Mouse (Mus musculus) midbrain, embryonic 13.5 days (tissue): ENCODE data around the gene Tnik. TPM values are rescaled to one million over a fixed set of nuclear protein-coding genes. Genes with fewer than 3 reads are reported as not detected.

Experiments used
- ATAC-seq: fragments of 200-750 bp; cut with Nextera tagmentation; 2 replicates; pipeline ENCODE4 v1.8.0; 2017; ENCODE audit warnings: mild to moderate bottlenecking, moderate TSS enrichment, moderate library complexity
- H3K27ac ChIP-seq: fragments of 300-500 bp; sonication (generic); 2 replicates; pipeline ENCODE4 v1.5.1; 2015; ENCODE audit warnings: inconsistent platforms, mild to moderate bottlenecking, moderate library complexity
- H3K27me3 ChIP-seq: fragments of 300-500 bp; sonication (generic); 2 replicates; pipeline ENCODE4 v1.6.1; 2015; ENCODE audit warnings: mild to moderate bottlenecking, inconsistent platforms
- H3K36me3 ChIP-seq: fragments of 300-500 bp; sonication (generic); 2 replicates; pipeline ENCODE4 v1.6.1; 2015; ENCODE audit warnings: mild to moderate bottlenecking, inconsistent platforms
- H3K4me1 ChIP-seq: fragments of 300-500 bp; sonication (generic); replicated peaks from 2 replicates; pipeline ENCODE4 v1.6.1; 2015; ENCODE audit warnings: inconsistent platforms
- H3K4me2 ChIP-seq: fragments of 300-500 bp; sonication (generic); replicated peaks from 2 replicates; pipeline ENCODE4 v1.6.1; 2015; ENCODE audit warnings: moderate library complexity, mild to moderate bottlenecking, inconsistent platforms
- H3K4me3 ChIP-seq: fragments of 300-500 bp; sonication (generic); replicated peaks from 2 replicates; pipeline ENCODE4 v1.5.1; 2015; ENCODE audit warnings: mild to moderate bottlenecking, inconsistent platforms
- H3K9ac ChIP-seq: fragments of 300-500 bp; sonication (generic); replicated peaks from 2 replicates; pipeline ENCODE4 v1.6.1; 2015; ENCODE audit warnings: mild to moderate bottlenecking, inconsistent platforms
- H3K9me3 ChIP-seq: fragments of 300-500 bp; sonication (generic); 2 replicates; pipeline ENCODE4 v1.6.1; 2016; ENCODE audit warnings: mild to moderate bottlenecking, inconsistent platforms
- WGBS: fragments of 180-500 bp; shearing (Covaris S2); methylation state at CpG from one replicate; pipeline ENCODE4 v1.1.7; 2015; 5-methylcytosine and 5-hydroxymethylcytosine counted together
- polyA plus RNA-seq: library from polyadenylated mRNA; unstranded; fragments of >200 nt; fragmentation: Nextera tagmentation; extraction: Ambion mirVana; gene quantifications from 2 replicates; pipeline ENCODE4 v1.2.1, GENCODE M21; 2015

The Tnik gene
- polyA plus RNA-seq, 1 experiment from 2014 or later: 71.2 TPM

DNA sequence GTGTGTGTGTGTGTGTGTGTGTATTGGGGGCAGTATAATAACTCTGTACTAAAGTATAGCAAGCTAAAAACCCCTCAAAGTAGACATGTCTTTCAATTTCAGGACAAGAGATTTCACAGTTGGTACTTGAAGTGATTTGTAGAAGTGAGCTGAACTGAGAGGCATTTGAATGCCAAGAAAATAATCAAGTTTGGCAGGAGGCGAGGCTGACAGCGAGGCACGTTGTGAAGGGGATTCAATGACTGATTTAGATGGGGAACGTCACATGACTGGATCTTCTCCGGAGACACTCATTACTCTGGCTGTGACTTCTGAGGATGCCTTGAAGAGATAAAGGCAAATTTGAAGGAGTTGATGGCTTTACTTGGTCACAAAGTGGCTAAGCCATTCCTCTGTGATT lies 69.3 kb downstream of the Tnik start:
- ATAC-seq: no peak
- WGBS: 43% methylated on average over 5 of the region's 5 CpGs
- Histone ChIP-seq H3K27me3 (no peaks in the 10 kb centered on the region), H3K9ac (no peak overlapping the region), H3K4me2 (no peak overlapping the region), H3K4me3 (no peak overlapping the region), H3K9me3 (no peaks in the 10 kb centered on the region), H3K4me1 (peaks cover 8% of the 10 kb centered on the region; the same call in 1 of the 2 replicates), H3K27ac (no peak overlapping the region), H3K36me3 (no peaks in the 10 kb centered on the region)

DNA sequence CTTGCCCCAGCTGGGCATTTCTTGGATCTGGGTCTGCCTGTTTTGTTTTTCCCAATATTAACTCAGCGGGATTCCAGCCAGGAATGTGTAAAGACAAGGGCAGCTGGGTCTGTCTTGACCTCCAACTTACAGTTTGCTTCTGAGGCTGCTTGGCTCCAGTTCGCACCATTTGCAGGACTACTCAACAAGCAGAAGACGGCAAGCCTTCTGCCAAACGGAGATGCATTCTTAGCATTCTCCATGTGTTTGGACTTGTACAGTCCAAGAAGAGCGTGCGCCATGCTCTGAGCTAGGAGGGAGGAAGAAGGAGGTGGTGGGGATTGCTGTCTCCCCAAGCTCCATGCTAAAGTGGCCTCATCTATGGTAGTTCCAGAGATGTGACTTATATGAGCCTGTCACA lies 70.9 kb downstream of the Tnik start:
- no peak for ATAC-seq

DNA sequence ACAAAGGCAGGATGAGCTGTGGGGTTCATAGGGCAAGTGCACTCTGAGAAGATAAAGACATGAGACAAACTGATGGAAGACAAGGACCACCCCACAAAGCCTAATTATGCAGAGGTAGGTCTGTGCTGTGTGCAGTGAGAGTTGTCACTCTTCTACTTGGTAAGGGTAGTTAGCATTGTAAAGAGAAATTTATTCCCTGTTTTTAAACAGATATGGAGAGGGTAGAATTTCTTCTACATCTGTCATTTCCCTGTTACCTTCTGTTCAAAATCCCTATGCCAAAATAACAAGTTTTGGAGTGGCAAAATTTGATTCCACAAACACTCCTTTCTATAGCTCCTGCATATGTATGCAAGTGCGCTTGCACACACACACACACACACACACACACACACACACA lies 71.5 kb downstream of the Tnik start:
- ATAC-seq: no peak
- no peaks in the 10 kb centered on the region for H3K9me3 ChIP-seq
- H3K9ac ChIP-seq: no peak overlapping the region
- H3K27me3 ChIP-seq: no peaks in the 10 kb centered on the region
- peaks cover 8% of the 10 kb centered on the region; the same call in 1 of the 2 replicates for H3K4me1 ChIP-seq
- no peak overlapping the region for H3K27ac ChIP-seq
- no peaks in the 10 kb centered on the region for H3K36me3 ChIP-seq
- 91% methylated on average over 1 of the region's 1 CpGs for WGBS
- no peak overlapping the region for H3K4me2 ChIP-seq
- H3K4me3 ChIP-seq: no peak overlapping the region

More for the DNA sequence above, 70.9 kb downstream of the Tnik start:
- no peaks in the 10 kb centered on the region for H3K36me3 ChIP-seq
- 87% methylated on average over 6 of the region's 6 CpGs for WGBS
- H3K9ac ChIP-seq: no peak overlapping the region
- no peaks in the 10 kb centered on the region for H3K27me3 ChIP-seq
- no peaks in the 10 kb centered on the region for H3K9me3 ChIP-seq
- H3K4me3 ChIP-seq: no peak overlapping the region
- peaks cover 8% of the 10 kb centered on the region; the same call in 1 of the 2 replicates for H3K4me1 ChIP-seq
- no peak overlapping the region for H3K27ac ChIP-seq
- H3K4me2 ChIP-seq: no peak overlapping the region

- Histone ChIP-seq H3K4me1 (peaks cover 6% of the 10 kb centered on the region; the same call in 1 of the 2 replicates), H3K36me3 (no peaks in the 10 kb centered on the region), H3K9me3 (no peaks in the 10 kb centered on the region), H3K4me2 (no peak overlapping the region), H3K4me3 (no peak overlapping the region), H3K9ac (no peak overlapping the region), H3K27ac (no peak overlapping the region), H3K27me3 (no peaks in the 10 kb centered on the region)
- no peak for ATAC-seq
- WGBS: 82% methylated on average over 8 of the region's 8 CpGs
These were observed 77.1 kb downstream of the Tnik start for GRCm38 (mm10) chr3:28340071-28340470.

GRCm38 (mm10) chr3:28343204-28343603 lies 80.2 kb downstream of the Tnik start:
- no peak overlapping the region for H3K4me3 ChIP-seq
- no peak overlapping the region for H3K27ac ChIP-seq
- H3K4me2 ChIP-seq: no peak overlapping the region
- no peak overlapping the region for H3K9ac ChIP-seq
- no peaks in the 10 kb centered on the region for H3K9me3 ChIP-seq
- ATAC-seq: no peak
- H3K4me1 ChIP-seq: peaks cover 2% of the 10 kb centered on the region; the same call in 1 of the 2 replicates
- no peaks in the 10 kb centered on the region for H3K36me3 ChIP-seq
- 91% methylated on average over 3 of the region's 3 CpGs for WGBS
- no peaks in the 10 kb centered on the region for H3K27me3 ChIP-seq

GRCm38 (mm10) chr3:28343661-28344060 lies 80.6 kb downstream of the Tnik start:
- no peak overlapping the region for H3K9ac ChIP-seq
- no peaks in the 10 kb centered on the region for H3K9me3 ChIP-seq
- H3K4me3 ChIP-seq: no peak overlapping the region
- WGBS: 88% methylated on average over 2 of the region's 2 CpGs
- H3K4me1 ChIP-seq: peaks cover 2% of the 10 kb centered on the region; the same call in 1 of the 2 replicates
- no peaks in the 10 kb centered on the region for H3K36me3 ChIP-seq
- H3K27me3 ChIP-seq: no peaks in the 10 kb centered on the region
- ATAC-seq: no peak
- no peak overlapping the region for H3K4me2 ChIP-seq
- no peak overlapping the region for H3K27ac ChIP-seq

DNA sequence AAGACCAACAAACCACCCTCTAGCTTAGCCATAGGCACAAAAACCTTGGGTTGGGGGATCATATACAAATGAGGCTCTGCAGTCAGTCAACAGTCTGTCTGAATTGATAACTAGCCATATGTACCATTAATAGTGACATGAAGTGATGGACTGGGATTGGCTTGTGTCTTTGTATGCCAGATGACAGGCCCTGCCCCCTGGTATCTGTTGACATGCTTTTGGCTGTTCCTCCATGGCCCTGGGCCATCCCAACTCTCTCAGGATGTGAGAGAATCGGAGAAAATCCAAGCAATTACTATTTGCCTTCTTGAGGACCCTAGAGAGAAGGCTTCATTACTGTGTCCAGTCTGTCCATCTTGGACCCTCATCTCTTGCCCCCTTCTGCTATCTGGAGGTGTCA lies 82.4 kb downstream of the Tnik start:
- Histone ChIP-seq H3K36me3 (no peaks in the 10 kb centered on the region), H3K9me3 (no peaks in the 10 kb centered on the region), H3K27ac (no peak overlapping the region), H3K4me3 (no peak overlapping the region), H3K27me3 (no peaks in the 10 kb centered on the region), H3K9ac (no peak overlapping the region), H3K4me1 (peaks cover 2% of the 10 kb centered on the region; the same call in 1 of the 2 replicates), H3K4me2 (no peak overlapping the region)
- WGBS: 64% methylated on average over 1 of the region's 1 CpGs
- ATAC-seq: no peak

- ATAC-seq: no peak
- no peaks in the 10 kb centered on the region for H3K36me3 ChIP-seq
- H3K27me3 ChIP-seq: no peaks in the 10 kb centered on the region
- no peak overlapping the region for H3K9ac ChIP-seq
- no peak overlapping the region; the same call in 1 of the 2 replicates for H3K27ac ChIP-seq
- no peak overlapping the region for H3K4me3 ChIP-seq
- H3K9me3 ChIP-seq: no peaks in the 10 kb centered on the region
- no peak overlapping the region for H3K4me2 ChIP-seq
- H3K4me1 ChIP-seq: peaks cover 2% of the 10 kb centered on the region; the same call in 1 of the 2 replicates
- 93% methylated on average over 1 of the region's 1 CpGs for WGBS
These were observed 82.9 kb downstream of the Tnik start for GRCm38 (mm10) chr3:28345961-28346360.

- no peak overlapping the region for H3K4me3 ChIP-seq
- no peak overlapping the region for H3K4me2 ChIP-seq
- no peak for ATAC-seq
- peaks cover 2% of the 10 kb centered on the region; the same call in 1 of the 2 replicates for H3K4me1 ChIP-seq
- H3K27me3 ChIP-seq: no peaks in the 10 kb centered on the region
- no peak overlapping the region for H3K9ac ChIP-seq
- H3K36me3 ChIP-seq: no peaks in the 10 kb centered on the region
- 85% methylated on average over 4 of the region's 4 CpGs for WGBS
- no peaks in the 10 kb centered on the region for H3K9me3 ChIP-seq
- no peak overlapping the region for H3K27ac ChIP-seq
These were observed 83.5 kb downstream of the Tnik start for GRCm38 (mm10) chr3:28346476-28346875.

GRCm38 (mm10) chr3:28348746-28349145 lies 85.7 kb downstream of the Tnik start:
- no peak for ATAC-seq
- Histone ChIP-seq H3K4me1 (peaks cover 2% of the 10 kb centered on the region; the same call in 1 of the 2 replicates), H3K4me2 (no peak overlapping the region), H3K9me3 (no peaks in the 10 kb centered on the region), H3K27me3 (no peaks in the 10 kb centered on the region), H3K4me3 (no peak overlapping the region), H3K36me3 (no peaks in the 10 kb centered on the region), H3K9ac (no peak overlapping the region), H3K27ac (no peak overlapping the region)
- 94% methylated on average over 1 of the region's 1 CpGs for WGBS

GRCm38 (mm10) chr3:28350147-28350801 lies 87.3 kb downstream of the Tnik start:
- Histone ChIP-seq H3K4me3 (no peak overlapping the region), H3K4me1 (peaks cover 2% of the 10 kb centered on the region; the same call in 1 of the 2 replicates), H3K9ac (no peak overlapping the region), H3K9me3 (no peaks in the 10 kb centered on the region), H3K36me3 (no peaks in the 10 kb centered on the region), H3K27ac (no peak overlapping the region), H3K4me2 (no peak overlapping the region), H3K27me3 (no peaks in the 10 kb centered on the region)
- no peak for ATAC-seq
- WGBS: 90% methylated on average over 10 of the region's 10 CpGs

DNA sequence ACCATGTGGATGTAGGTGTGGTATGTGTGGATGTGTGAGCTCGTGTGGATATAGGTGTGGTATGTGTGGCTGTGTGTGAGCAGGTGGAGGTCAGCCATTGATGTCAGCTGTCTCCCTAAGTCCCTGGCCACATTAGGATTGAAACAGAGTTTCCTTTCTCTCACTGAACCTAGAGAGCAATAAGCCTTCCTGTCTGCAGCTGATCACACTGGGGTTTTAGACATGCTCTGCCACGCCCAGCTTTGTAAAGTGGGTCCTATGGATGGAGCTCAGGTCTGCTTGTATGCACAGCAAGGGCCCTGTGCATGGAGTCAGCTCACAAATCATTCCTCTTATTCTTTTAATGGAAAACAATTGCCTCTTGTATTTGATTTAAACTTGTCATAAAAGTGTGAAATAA lies 95.4 kb downstream of the Tnik start:
- H3K9me3 ChIP-seq: 0 out of 2 replicates have a peak, but pooled peaks cover 5% of the 10 kb centered on the region
- 73% methylated on average over 2 of the region's 2 CpGs for WGBS
- ATAC-seq: no peak
- H3K27me3 ChIP-seq: no peaks in the 10 kb centered on the region
- H3K9ac ChIP-seq: no peak overlapping the region
- H3K27ac ChIP-seq: no peak overlapping the region
- H3K4me1 ChIP-seq: no peaks in the 10 kb centered on the region
- H3K4me3 ChIP-seq: no peak overlapping the region
- H3K36me3 ChIP-seq: peaks cover 7% of the 10 kb centered on the region
- no peak overlapping the region for H3K4me2 ChIP-seq

GRCm38 (mm10) chr3:28359138-28359537 lies 96.1 kb downstream of the Tnik start:
- Histone ChIP-seq H3K4me2 (no peak overlapping the region), H3K36me3 (peaks cover 7% of the 10 kb centered on the region), H3K9ac (no peak overlapping the region), H3K9me3 (0 out of 2 replicates have a peak, but pooled peaks cover 5% of the 10 kb centered on the region), H3K4me1 (no peaks in the 10 kb centered on the region), H3K4me3 (no peak overlapping the region), H3K27me3 (no peaks in the 10 kb centered on the region), H3K27ac (no peak overlapping the region)
- 82% methylated on average over 6 of the region's 6 CpGs for WGBS
- ATAC-seq: no peak
